Mouse (Mus musculus) hindbrain, postnatal 0 days (tissue): ENCODE results near the gene Nkd2. TPM values are rescaled to one million over a fixed set of nuclear protein-coding genes. Genes with fewer than 3 reads are reported as not detected.
A peak's percentile ranks its signal among the peaks of the same experiment; 100 is the strongest.

Experiments
- ATAC-seq: fragments of 200-750 bp; cut with Nextera tagmentation; 2 replicates; pipeline ENCODE4 v1.8.0; 2017; ENCODE audit warnings: mild to moderate bottlenecking, moderate TSS enrichment, moderate library complexity
- DNase-seq: peaks from one replicate; pipeline ENCODE4 v3.0.0-alpha.2; 2015; ENCODE audit warnings: low spot score
- H3K27ac ChIP-seq: fragments of 300-500 bp; sonication (generic); 2 replicates; pipeline ENCODE4 v1.5.1; 2014; ENCODE audit warnings: mild to moderate bottlenecking
- H3K27me3 ChIP-seq: fragments of 300-500 bp; sonication (generic); 2 replicates; pipeline ENCODE4 v1.6.1; 2014; ENCODE audit warnings: low read length, mixed read lengths; ENCODE audit not compliant: insufficient read depth
- H3K36me3 ChIP-seq: fragments of 300-500 bp; sonication (generic); 2 replicates; pipeline ENCODE4 v1.6.1; 2014; ENCODE audit warnings: low read length, mixed read lengths; ENCODE audit not compliant: insufficient read depth
- H3K4me1 ChIP-seq: fragments of 300-500 bp; sonication (generic); 2 replicates; pipeline ENCODE4 v1.6.1; 2014; ENCODE audit warnings: antibody characterized with exemption, low read length, mixed read lengths; ENCODE audit not compliant: insufficient read depth
- H3K4me2 ChIP-seq: fragments of 300-500 bp; sonication (generic); 2 replicates; pipeline ENCODE4 v1.6.1; 2014; ENCODE audit warnings: low read depth, mild to moderate bottlenecking, low read length, moderate library complexity, mixed read lengths
- H3K4me3 ChIP-seq: fragments of 300-500 bp; sonication (generic); 2 replicates; pipeline ENCODE4 v1.5.1; 2014; ENCODE audit warnings: low read length
- H3K9ac ChIP-seq: fragments of 300-500 bp; sonication (generic); replicated peaks from 2 replicates; pipeline ENCODE4 v1.6.1; 2014; ENCODE audit warnings: mild to moderate bottlenecking, low read length, moderate library complexity, mixed read lengths
- H3K9me3 ChIP-seq: fragments of 300-500 bp; sonication (generic); 2 replicates; pipeline ENCODE4 v1.6.1; 2016; ENCODE audit warnings: low read length, mixed read lengths
- CTCF ChIP-seq: IDR thresholded peaks from 2 replicates; pipeline ENCODE4 v1.5.1; 2016; ENCODE audit warnings: antibody characterized with exemption, control low read depth, low read depth
- WGBS: fragments of 180-500 bp; shearing (Covaris S2); extraction: QIAGEN DNeasy Blood & Tissue Kit; methylation state at CpG from one replicate; pipeline ENCODE4 v1.1.7; 2014; 5-methylcytosine and 5-hydroxymethylcytosine counted together
- polyA plus RNA-seq: library from polyadenylated mRNA; unstranded; fragments of >200 nt; fragmentation: Nextera tagmentation; extraction: Ambion mirVana; gene quantifications from 2 replicates; pipeline ENCODE4 v1.2.1, GENCODE M21; 2015
- total RNA-seq: library from RNA; depleted of rRNA; stranded (reverse); fragments of >200 nt; gene quantifications from 2 replicates; pipeline ENCODE4 v1.2.3, GENCODE M21; 2014

The Nkd2 gene
- total and polyA plus RNA-seq, 2 experiments from 2014 or later, result 12.6 to 24.2 TPM

DNA sequence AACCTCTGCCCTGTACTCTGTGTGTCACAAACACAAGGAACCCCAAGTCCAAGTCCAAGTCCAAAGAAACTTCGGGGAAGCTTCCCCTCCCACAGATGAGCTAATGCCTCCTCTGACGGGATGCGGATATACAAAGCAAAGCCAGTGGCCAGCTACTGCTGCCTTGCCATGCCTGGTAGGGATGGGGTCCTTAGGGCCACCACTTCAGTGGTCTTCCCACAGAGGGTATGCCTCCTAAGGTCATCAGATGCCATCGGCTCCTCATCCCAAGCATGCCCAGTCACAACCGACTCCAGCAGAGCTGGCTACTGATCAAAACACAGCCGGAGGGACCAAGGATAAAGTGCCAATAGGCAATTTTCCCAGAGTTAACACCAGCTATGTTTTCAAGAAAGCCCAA lies 10.9 kb downstream of the Nkd2 start:
- H3K9me3 ChIP-seq, result no peaks in the 10 kb centered on the region
- H3K27ac ChIP-seq, result 0 out of 2 replicates have a peak overlapping the region, but pooled peaks have one; percentile 16
- no peaks in the 10 kb centered on the region for H3K27me3 ChIP-seq
- TF ChIP-seq CTCF, result no peak
- WGBS, result 50% methylated on average over 6 of the region's 6 CpGs
- ATAC-seq, result no peak
- no peak for DNase-seq
- H3K36me3 ChIP-seq, result no peaks in the 10 kb centered on the region
- peaks cover 16% of the 10 kb centered on the region for H3K4me1 ChIP-seq
- H3K4me2 ChIP-seq, result no peak overlapping the region
- H3K9ac ChIP-seq, result no peak overlapping the region
- no peak overlapping the region for H3K4me3 ChIP-seq

DNA sequence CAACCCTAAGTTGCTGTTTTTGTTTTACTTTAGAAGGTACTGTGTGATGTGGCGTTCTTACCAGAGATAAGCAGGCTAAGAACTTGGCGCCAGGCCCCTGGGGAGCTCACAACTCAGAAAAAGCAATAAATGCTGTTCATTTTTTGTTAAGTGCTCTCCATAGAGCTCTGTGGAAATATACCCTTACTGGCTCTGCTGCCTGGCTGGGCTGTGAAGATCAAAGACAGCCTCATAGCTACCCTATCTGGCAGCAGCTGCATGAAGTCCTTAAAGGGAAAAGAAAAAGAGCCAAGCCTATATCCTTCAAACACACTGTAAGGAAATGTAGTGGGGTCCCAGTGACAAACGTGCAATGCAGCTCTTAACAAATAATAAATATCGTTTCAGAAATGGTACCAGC lies 11.6 kb downstream of the Nkd2 start:
- Histone ChIP-seq H3K27me3 (no peaks in the 10 kb centered on the region), H3K27ac (no peak overlapping the region), H3K36me3 (no peaks in the 10 kb centered on the region), H3K9ac (no peak overlapping the region), H3K4me1 (peaks cover 16% of the 10 kb centered on the region), H3K4me3 (no peak overlapping the region), H3K9me3 (no peaks in the 10 kb centered on the region), H3K4me2 (no peak overlapping the region)
- TF ChIP-seq CTCF, result no peak
- no peak for DNase-seq
- WGBS, result 61% methylated on average over 4 of the region's 4 CpGs
- ATAC-seq, result no peak

DNA sequence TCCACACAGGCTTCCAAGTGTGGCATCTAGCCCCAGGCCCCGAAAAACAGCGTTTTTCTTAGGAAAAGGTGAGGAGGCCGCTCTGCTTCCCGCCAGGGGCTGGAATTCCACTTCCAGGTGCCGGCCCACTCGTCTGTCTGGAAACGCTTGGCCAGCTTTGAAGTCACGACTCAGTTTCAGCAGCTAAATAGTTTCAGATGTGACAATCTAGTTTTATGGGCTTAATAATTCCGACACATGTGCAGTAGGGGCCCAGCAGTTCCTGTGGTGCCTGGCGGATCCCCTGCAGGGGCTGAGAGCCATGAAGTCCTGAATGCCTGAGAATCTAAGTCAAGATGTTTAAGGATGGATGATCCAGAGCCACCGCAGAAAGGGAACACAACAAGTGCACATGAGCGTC lies 13.6 kb downstream of the Nkd2 start:
- Histone ChIP-seq H3K4me3 (no peak overlapping the region), H3K4me1 (peaks cover 13% of the 10 kb centered on the region), H3K27me3 (no peaks in the 10 kb centered on the region), H3K4me2 (no peak overlapping the region), H3K27ac (no peak overlapping the region), H3K9ac (no peak overlapping the region), H3K36me3 (no peaks in the 10 kb centered on the region), H3K9me3 (no peaks in the 10 kb centered on the region)
- TF ChIP-seq CTCF, result no peak
- no peak for ATAC-seq
- WGBS, result 66% methylated on average over 12 of the region's 12 CpGs
- DNase-seq, result no peak

DNA sequence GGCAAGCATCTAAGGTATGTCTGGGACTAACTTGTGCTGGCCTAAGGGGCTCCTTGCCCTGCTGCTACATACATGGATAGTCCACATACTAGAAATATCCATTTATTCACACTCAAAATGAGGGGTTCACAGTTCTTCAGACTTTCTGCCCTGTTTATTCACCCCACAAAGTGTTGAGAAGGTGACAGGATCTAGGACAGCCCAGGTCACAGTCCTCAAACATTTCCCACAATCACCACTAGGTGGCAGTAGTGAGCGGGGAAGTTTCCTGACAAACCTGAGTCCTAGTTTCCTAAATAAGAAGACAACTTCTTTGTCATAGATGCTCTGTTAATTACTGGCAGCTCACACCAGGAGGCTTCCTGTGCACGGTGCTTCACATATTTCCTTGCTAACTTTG lies 15.9 kb downstream of the Nkd2 start:
- Histone ChIP-seq H3K9ac (no peak overlapping the region), H3K27me3 (no peaks in the 10 kb centered on the region), H3K9me3 (no peaks in the 10 kb centered on the region), H3K36me3 (no peaks in the 10 kb centered on the region), H3K4me2 (no peak overlapping the region), H3K4me1 (peaks cover 7% of the 10 kb centered on the region), H3K27ac (no peak overlapping the region), H3K4me3 (no peak overlapping the region)
- DNase-seq (peak; percentile 72), ATAC-seq (peak; percentile 52; the same call in 1 of the 2 replicates)
- WGBS, result 0% methylated on average over 2 of the region's 2 CpGs
- TF ChIP-seq CTCF, result peak; percentile 95

DNA sequence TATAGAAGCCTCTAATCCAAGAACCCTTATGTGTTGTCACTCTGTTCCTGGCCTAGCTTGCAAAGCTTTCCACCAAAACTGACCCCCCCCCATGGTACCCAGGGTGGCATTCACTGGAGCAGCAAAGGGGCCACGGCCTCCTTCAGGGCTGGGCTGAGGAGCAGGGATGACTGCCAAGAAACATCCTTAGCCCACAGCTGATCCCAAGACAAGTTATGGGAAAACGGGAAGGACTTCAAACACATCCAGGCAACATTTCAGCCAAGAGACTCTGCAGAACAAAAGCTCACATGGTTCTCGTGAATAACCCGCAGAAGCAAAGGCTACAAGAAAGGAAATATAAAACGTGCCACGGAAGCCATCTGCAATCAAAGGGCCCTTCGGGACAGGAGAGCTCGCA lies 20.2 kb downstream of the Nkd2 start:
- H3K9ac ChIP-seq, result no peak overlapping the region
- H3K9me3 ChIP-seq, result no peaks in the 10 kb centered on the region
- ATAC-seq (peak; percentile 54; the same call in 1 of the 2 replicates), DNase-seq (peak; percentile 52)
- WGBS, result 38% methylated on average over 8 of the region's 8 CpGs
- no peaks in the 10 kb centered on the region; the same call in 1 of the 2 replicates for H3K36me3 ChIP-seq
- no peak overlapping the region for H3K4me3 ChIP-seq
- no peaks in the 10 kb centered on the region for H3K27me3 ChIP-seq
- no peak for TF ChIP-seq CTCF
- H3K4me1 ChIP-seq, result no peaks in the 10 kb centered on the region
- no peak overlapping the region for H3K27ac ChIP-seq
- H3K4me2 ChIP-seq, result no peak overlapping the region

DNA sequence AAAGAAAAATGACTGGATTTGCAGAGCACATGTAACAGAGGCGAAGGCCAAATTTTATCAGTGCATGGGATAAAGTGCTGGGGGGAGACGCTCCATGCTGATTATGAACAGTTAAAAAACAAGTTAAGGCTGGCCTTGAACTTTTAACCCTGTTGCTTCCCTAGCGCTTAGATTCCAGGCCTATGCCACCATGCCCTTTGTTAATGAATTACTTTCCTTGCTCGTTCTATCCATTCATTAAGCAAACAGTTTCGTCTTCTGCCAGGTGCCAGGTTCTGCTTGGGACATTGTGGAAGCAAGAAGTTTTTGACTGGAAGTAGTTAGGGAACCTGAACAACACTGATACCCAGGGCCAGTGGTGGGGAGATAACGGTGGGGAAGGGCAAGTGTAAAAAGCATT lies 23.7 kb downstream of the Nkd2 start:
- Histone ChIP-seq H3K4me3 (no peak overlapping the region), H3K4me1 (no peaks in the 10 kb centered on the region), H3K9ac (no peak overlapping the region), H3K27ac (no peak overlapping the region), H3K36me3 (no peaks in the 10 kb centered on the region; the same call in 1 of the 2 replicates), H3K4me2 (no peak overlapping the region), H3K27me3 (no peaks in the 10 kb centered on the region), H3K9me3 (no peaks in the 10 kb centered on the region)
- TF ChIP-seq CTCF, result no peak
- no peak for DNase-seq
- WGBS, result 85% methylated on average over 6 of the region's 6 CpGs
- no peak for ATAC-seq

DNA sequence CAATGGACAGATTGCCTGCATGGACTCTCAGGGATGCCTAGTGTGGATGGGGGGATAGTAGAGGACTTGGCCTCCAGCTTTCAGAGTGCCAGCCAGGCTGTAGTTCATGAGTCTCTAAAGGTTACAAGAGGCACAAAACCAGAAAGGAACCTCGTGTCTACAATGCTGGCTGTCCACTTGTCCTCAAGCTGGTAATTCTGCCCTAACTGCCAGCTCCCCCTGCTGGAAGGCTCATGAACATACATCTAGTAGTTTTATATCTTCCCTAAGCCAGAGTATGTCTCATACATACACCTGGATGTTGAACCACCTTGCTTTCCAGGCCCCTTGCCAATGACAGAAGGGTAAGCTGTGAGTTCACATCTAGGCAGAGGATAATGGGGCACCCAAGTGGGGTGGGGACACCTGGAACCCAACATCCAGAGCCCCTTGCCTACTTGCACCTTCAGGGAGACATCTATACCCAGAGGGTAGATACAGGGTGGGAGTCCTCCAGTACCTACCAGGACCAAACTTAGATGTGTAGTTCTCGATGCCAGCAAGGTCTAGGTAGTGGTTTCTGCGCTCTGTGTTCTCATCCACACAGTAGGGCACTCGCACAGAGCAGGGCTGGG lies 25.1 kb downstream of the Nkd2 start:
- H3K4me3 ChIP-seq, result no peak overlapping the region
- H3K4me2 ChIP-seq, result no peak overlapping the region
- H3K4me1 ChIP-seq, result no peaks in the 10 kb centered on the region
- ATAC-seq (no peak), DNase-seq (peak; percentile 57)
- WGBS, result 65% methylated on average over 4 of the region's 4 CpGs
- no peaks in the 10 kb centered on the region for H3K27me3 ChIP-seq
- no peaks in the 10 kb centered on the region; the same call in 1 of the 2 replicates for H3K36me3 ChIP-seq
- H3K9me3 ChIP-seq, result no peaks in the 10 kb centered on the region
- TF ChIP-seq CTCF, result peak; percentile 77
- H3K9ac ChIP-seq, result no peak overlapping the region
- no peak overlapping the region for H3K27ac ChIP-seq
